Mouse (Mus musculus) heart, adult 8-10 months (tissue): ENCODE results near the gene Gm20696. TPM values are rescaled to one million over a fixed set of nuclear protein-coding genes. Genes with fewer than 3 reads are reported as not detected.

Experiments used
- DNase-seq: peaks from one replicate; pipeline ENCODE4 v3.0.0; 2022; ENCODE audit warnings: low spot score
- total RNA-seq, 4 experiments: library from RNA; stranded (reverse); gene quantifications; 2 replicates each; pipeline ENCODE4 v1.2.4; 2022

The Gm20696 gene
- total RNA-seq, 4 experiments from 2014 or later = 0.72 to 2.2 (median 1.6) TPM

DNA sequence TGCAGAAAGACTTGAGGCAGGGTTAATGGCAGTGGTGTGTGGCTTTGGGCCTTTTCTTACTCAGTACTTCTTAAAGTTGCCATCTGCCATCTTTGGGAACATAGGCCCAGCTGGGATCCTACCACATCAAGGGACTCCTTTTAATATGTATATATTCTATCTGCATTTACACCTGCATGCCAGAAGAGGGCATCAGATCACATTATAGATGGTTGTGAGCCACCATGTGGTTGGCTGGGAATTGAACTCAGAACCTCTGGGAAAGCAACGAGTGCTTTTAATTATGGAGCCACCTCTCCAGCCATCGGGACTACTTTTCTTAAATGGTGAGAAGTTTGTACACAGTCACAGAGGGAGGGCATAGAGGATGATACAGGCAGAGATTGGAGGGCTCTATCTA, 93.3 kb downstream of the Gm20696 start:
- DNase-seq = no peak

DNA sequence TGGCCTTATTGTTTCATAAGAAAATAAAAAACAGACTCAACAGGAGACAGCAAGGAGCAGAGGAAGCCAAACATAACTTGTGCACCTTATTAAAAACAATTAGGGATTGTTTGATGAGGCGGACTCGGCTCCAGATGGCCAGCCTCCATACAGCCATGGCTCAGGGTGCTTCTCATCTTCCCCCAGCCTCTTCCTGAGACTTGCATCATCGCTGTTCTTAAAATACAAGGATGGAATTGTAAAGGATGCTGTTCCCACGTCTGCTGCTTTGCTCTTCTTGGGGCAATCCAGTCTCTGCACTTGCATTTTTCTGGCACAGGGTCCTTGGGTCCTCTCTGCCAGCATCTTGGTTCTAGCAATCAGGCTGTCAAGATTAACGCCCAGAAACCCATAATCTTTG, 94.5 kb downstream of the Gm20696 start:
- no peak for DNase-seq

DNA sequence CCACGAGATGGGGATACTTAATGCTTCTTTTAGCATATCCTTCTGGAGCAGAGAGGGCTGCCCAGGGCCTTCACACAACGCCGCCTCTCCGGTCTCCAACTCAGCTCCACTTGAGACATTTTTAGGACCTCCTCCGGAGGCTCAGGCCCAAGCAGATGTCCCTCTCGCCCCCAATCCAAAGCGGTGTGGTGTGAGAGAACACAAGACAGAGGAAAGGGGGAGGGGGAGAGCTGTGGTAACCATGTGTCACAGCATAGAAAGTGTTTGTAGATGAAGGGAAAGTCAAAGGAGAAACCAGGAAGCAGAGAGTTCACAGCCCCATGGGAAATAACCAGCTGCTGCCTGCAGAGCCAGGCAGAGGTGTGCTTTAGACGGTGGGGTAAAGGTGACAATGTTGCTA, 99.7 kb downstream of the Gm20696 start:
- DNase-seq = no peak

DNA sequence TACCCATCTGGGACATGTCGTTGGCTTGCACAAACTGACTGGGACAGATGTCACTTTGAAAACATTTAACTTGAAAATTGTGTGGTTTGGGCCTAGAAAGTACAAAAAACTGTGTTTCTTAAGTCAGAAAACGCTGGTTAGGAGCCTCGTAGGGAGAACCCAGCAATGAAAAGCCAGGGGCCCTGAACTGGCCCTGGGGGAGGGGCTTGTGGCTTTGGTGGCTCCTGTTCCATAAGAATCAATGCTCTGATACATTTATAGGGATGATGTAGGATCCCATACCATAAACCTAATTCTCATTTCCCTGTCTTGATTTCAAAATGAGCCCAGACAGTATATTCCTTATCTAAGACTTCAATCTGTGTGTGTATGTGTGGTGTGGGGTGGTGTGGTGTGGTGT, 101.8 kb downstream of the Gm20696 start:
- DNase-seq = no peak

DNA sequence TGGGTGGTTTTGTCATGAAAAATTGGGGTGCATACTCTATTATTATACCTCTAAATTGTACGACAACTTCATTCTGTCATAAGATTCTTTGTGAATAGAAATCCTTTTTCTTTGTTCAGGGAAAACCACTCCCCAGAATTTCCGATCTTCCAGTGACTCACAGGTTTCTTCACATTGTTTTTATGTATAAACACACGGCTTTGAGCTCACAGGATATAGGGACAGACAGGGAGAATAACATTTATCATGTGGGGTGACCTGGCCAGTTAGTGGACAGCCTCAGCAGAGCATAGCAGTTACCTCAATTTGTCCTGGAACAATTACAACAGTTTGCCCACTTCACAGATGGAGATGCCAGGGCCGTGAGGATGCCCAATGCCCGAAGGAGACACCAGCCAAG, 109.6 kb downstream of the Gm20696 start:
- DNase-seq = no peak

DNA sequence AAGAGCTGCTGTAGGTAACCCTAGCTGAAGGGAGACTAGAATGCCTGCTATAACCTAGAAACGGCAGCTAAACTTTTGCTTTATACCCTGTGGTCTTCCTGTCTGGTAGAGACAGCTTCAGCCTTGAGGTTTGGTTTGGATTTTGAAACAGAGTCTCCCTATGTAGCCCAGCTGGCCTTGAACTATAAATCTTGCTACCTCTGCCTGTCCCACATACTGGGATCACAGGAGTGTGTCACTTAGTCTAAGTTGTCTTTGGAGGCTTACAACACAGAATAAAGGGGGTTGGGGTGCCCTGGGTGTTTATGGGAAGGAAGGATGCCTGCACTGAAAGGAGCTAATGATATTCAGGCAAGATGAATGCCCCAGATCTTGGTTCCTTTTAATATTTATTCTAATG, 113.8 kb downstream of the Gm20696 start:
- DNase-seq = no peak

DNA sequence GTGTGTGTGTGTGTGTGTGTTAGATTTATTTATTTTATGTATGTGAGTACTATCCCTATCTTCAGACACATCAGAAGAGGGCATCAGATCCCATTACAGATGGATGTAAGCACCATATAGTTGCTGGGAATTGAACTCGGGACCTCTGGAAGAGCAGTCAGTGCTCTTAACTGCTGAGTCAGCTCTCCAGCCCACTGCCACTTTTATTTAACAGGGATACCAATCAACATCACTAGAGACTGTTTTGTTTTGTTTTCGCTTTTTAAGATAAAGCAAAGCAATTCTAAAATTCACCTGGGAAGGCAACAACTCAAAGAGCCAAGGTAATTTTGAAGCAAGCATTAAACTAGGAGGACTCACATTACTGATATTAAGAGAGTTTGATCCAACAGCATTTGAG, 120.2 kb downstream of the Gm20696 start:
- no peak for DNase-seq

DNA sequence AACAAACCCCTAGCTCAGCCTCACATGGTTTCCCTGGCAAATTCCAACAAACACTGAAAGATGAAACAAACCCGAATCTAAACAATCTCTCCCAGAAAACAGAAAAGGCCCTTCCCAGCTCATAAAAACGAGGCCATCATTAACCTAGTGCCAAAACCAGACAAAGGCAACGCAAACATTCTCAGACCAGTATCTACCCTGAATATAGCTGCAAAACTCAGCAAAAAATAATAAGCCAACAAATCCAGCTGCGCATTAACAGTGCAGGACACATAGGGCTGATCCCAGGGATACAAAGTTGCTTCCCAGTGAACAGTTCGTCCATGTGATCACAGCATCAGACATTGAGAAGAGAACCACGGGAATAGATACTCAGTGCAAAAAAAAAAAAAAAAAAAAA, 121.2 kb downstream of the Gm20696 start:
- DNase-seq = no peak

DNA sequence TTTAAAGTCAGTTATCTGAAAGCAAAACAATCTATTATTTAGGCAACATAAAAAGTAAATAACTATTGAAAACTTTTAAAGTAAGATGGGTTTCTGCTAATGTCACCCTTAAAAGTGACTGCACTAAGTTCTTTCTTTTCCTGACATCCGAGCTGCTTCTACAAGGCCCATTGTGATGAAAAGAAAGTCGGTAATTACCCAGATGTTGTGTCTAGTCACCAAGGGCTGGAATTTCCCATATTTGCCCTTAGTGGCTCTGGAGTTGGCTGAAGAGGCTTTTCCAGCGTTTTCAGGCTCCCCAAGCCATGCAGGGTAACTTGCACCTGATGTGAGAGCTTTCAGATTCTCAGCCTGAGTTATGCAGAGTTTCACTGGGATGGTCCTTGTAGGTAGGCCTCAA, 125.5 kb downstream of the Gm20696 start:
- DNase-seq = no peak

DNA sequence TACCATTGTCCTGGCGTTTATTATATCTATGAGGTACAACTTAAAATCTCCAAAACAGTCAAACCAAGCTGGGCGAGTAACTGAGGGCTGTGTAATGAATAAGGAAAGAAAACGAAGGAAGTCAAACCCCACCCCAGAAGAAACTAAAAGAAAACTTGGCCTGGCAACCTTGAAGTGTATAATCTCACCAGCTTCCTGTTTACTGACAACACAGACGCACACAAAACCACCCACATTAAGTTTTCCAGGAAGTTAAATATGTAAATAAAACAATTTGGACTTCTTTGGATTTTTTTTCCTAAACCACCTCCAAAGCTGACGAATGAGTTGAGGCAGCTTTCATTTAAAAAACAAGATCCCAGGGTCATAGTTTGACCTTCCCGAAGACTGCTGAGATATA, 125.9 kb downstream of the Gm20696 start:
- DNase-seq = no peak

DNA sequence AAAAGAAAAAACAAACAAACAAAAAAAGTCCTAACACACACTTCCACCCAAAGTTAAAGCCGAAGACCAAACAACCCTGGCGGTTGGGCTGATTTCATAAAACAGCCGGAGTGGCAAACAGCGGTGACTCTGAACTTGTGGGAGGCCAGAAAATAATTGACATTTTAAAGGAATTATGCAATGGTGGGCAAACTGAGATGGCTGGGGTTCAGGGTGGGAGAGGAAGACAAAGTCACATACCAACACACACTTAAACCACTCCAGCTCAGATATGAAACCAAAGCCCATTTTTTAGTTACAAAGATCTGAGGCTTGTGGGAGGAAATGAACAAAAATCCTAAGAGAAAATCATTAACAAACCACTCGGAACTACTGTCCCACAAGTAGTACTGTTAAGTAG, 126.5 kb downstream of the Gm20696 start:
- no peak for DNase-seq

DNA sequence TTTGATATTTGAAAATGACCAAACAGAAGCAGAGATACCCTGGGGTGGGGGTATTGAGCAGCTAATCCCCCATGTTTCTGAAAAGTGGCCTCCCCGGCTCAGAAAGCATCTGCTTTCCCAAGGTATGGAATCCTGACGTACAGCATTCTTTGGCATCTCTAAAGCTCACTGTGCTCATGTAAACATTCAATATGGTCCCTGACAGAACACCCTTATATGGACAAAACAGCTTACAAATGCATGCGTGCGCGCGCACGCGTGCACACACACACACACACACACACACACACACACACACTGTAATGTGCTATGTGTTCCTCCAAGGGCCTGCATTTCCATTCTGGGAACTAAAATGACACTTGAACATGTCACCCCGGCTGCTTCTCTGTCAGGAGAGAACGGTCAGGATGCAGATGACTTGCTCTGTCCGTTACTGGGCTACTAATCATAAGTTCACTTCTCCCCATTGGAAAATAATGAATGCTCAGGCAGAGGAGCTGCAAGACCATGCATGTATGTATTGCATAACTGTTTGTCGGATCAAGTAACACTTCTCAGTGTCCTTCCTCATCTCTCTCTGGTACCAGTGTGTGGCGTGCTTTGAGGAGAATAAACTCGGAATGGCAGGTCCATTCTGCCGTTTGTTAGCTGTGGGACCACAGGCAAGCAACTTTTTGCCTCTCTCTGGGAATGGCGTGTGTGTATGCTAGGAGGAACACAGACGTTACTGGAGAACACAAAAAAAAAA, 128.2 kb downstream of the Gm20696 start:
- DNase-seq = no peak

DNA sequence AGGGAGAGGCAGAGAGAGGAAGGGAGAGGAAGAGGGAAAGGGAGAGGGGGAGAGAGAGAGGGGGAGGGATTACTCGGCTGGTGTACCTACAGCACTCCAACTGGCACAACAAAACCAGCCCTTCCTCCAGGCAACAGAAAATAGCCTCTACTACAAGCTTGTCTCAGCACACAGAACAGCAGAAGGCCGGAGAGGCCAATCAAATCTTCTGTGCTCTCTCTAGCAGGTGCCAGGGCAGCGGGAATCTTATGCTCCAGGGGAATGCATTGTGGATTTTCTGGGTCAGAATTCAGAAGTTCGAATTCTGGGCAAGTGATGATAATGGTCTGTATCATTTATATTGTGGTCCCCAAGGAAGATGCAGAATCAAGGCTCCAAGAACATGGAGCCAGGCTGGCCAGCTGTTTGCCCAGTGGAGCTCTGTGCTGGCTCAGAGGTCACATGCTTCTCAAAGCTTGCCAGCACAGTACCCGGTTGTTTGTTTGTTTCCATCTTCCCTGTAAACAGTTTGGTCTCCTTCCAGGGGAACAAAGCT, 132.3 kb downstream of the Gm20696 start:
- no peak for DNase-seq

DNA sequence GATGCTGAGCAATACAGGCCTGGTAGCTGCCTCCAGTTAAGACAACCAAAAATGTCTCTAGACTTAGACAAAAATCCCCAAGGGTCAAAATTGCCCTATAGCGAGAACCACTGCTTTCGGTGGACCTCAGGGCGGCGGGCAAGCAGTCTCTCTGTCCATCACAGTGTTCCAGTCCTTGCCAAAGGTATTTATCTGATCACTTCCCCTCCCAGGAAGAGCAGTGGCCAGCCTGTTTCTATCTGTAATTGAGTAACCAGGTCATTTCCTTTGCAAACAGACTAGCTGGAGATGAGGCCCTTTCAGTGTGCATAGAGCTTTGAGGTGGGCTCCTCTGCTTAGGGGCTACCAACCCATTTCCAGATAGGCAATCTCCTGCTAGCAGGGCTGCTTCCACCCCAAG, 134.1 kb downstream of the Gm20696 start:
- no peak for DNase-seq

DNA sequence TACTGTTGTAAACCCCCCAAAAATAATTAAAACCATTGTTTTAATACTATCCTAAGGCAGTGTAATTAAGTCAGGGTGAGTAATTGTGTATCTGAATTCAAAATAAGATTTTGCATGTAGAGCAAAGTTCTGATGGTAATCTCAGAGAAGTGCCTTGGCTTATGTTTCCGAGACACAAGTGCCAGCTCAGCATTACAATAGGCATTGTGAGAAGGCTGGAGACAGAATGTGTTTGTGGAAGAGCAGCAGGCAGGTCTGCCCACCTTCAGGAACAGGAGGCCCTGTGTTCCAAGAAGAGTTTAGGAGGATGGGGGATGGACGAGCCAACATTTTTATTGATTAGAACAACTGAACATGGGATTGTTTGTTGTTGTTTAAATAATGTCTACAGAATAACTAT, 137.6 kb downstream of the Gm20696 start:
- no peak for DNase-seq

DNA sequence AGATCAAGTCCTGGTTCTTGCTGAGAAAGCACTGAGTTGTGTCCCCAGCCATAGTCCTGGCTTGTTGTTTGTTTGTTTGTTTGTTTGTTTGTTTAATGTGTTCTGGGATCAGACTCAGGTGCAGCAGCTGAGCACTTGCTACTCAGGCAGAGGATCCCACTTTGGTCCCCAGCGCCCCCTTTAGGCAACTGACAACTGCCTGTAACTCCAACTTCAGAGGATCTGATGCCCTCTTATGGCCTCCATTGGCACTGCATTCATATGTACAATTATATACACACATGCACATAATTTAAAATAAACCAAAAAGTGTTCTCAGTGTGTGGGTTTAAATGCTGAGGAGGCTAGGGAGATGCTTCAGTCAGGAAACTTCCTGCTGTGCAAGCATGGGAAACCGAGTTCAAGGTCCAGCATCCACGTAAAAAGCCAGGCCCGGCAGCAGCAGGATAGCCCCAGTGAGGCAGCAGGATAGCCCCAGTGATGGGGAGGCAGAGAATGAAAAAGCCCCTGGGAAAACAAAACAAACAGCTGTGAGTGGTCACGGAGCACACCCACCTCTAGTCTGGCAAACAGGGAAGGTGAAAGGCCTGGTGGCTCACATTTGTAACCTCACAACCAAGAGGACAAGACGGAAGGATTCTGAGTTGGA, 139.0 kb downstream of the Gm20696 start:
- no peak for DNase-seq

DNA sequence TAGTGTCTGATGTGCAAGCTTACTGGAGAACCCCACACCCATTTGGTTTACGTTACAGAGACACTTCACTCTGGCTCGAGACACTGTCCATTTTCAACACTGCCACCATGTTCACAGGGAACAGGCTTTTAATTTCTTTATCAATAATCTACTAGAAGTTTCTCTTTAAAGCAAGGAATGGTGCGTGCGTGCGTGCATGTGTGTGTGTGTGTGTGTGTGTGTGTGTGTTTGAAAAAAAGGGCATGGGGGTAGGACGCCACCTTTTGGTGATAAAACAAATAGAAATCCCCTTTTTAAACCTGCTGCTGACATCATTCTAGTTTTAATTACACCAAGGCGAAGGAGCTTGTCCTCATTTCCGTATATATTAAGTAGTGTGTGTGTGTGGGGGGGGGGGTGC, 141.2 kb downstream of the Gm20696 start:
- no peak for DNase-seq

DNA sequence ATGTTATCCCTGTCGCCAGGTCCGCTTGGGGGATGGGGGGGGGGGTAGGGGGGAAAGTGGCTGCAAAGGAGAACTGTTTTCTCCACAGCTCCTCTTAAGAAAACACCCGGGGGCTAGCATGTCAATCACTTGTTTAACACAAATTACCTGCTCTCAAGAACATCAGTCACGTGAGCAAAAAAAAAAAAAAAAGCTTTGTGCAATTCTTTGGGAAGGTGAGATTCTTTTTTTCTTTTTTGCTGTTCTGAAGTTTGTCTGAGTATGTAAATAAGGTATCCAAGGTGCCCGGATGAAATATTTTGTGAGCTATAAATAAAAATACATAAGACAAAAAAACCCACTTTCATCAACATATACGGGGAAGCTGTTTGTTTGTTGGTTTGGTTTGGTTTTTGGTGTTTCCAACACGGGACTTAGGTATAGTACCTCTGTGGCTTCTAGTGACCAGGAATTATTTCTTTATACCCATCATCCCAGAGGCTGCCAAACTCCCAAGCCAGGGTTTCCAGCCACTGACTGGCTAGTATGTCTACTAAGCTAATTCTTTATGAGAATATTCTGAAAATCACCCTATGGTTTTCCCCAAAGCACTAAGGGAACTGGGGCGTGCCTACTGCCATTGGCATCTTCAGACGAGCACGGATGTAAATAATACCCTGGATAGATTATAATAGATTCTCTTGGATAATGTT, 142.8 kb downstream of the Gm20696 start:
- DNase-seq = no peak

DNA sequence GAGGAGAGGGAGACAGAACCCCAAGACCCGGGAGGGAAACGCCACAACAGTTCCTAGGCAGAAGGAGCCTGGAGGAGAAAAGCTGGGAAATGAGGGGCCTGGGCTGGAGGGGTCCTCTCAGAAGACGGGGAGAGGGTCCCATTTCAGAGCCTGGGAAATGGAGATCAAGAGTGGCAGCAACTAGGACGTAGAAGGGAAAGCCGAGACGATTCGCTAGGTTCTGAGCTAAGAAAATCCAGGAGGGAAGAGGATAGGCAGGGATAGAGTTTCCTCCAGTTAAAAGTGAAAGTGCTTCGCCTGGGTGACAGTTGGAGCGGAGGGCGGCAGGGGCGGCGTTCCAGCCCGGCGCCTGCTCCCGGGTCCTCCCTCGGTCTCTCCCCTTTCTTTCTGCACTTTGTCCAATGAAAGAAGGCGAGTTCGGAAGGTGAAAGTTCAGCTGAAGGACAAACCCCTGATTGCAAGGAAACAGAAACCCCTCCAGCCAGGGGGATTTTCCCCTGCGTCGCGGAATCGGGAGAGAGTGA, 143.4 kb downstream of the Gm20696 start:
- peak; percentile 85 for DNase-seq

DNA sequence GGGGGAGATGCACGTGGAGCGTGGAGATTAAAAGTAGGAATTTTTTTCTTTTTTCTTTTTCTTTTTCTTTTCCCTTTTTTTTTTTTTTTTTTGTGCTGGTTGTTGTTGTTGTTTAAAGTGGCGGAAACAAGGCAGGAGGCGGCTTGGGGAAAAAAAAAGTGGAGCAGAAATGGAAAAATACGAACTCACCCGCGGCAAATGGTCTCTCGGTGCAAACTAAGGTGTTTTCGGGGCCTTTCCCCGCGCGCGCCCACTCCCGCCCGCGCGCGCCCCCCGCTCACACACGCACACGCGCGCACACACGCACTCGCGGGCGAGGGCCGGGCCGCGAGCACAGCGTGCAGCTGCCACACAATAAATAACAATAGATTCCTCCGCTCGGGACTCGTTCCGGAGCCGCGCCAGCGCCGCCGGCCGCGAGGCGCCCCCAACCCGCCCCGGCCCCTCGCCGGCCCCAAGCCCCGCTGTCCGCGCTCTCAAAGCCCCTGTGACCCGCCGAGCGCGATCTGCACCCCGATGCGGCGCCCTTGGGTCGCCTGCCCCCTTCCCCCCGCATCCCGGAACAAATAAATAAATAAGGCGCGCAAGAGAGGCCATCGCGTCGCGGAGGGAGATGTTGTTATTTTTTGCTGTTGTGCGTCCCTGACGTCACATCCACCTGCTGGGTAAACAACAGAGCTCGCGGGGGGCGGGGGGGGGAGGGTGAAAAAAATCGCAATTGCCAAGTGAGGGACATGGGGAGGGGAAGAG, 144.1 kb downstream of the Gm20696 start, which contains the start of gene Foxp1:
TSS of gene Foxp1 (minus strand) at position 363 of the 750 bp plus-strand sequence.
- peak; percentile 80 for DNase-seq

DNA sequence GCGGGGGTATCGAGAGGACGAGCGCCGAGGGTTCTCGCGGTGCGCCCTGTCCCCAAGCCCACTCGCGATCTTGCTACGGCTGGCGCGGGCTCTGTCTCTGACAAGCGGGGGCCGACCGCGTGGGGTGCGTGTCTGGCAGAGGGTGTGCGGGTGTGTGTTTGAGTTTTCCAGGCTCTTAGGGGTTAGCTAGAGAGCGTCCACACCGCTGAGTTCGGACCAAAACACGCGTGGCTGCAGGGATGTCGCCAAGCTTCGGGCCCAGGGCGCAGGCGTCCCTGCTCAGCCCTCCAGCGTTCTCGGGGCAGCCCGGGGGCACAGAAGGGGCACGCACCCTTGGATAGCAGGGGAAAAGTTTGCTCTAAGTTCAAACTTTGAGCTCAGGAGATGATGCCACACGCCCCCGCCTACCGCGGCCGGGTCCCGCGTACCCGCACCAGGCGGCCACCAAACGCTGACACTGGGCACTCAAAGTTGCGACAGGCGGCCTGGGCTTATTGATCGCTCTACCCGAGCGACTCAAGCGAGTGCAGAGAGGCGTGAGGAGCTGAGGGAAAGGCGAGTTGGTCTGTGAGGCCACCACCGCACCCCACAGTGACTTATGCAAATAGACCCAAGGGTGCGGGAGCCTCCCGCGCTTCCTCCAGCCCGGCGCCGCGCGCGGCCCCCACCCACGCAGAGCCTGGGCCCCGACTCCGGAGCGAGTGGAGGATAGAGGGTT, 144.8 kb downstream of the Gm20696 start:
- peak; percentile 33 for DNase-seq
